Mouse (Mus musculus) brain, embryonic 14.5 days (tissue): ENCODE measurements at regions not wholly inside any gene's neighbourhood (a gene's known extent, or its start where the extent isn't known, plus 50 kb on each side); places are given as distances from the start of the nearest gene placed in this dataset.

Experiments used
- DNase-seq: peaks from one replicate; pipeline ENCODE4 v3.0.0-alpha.2; 2011; ENCODE audit warnings: low read depth
- CTCF ChIP-seq: fragments of 200-500 bp; IDR thresholded peaks from 2 replicates; pipeline ENCODE4 v1.5.1; 2012; ENCODE audit warnings: inconsistent platforms, mild to moderate bottlenecking, moderate library complexity, borderline replicate concordance; ENCODE audit not compliant: insufficient read depth, insufficient read length; ENCODE audit errors: extremely low read depth
- POLR2A ChIP-seq: fragments of 200-500 bp; IDR thresholded peaks from 2 replicates; pipeline ENCODE4 v1.6.1; 2012; ENCODE audit warnings: mild to moderate bottlenecking, inconsistent platforms, borderline replicate concordance; ENCODE audit not compliant: poor library complexity, insufficient read depth, insufficient read length, severe bottlenecking; ENCODE audit errors: extremely low read depth

GRCm38 (mm10) chr9:32029786-32030185, 86.2 kb upstream of the Arhgap32 start:
- TF ChIP-seq POLR2A (no peak), CTCF (no peak)
- DNase-seq, result peak; percentile 20

GRCm38 (mm10) chr9:32030203-32030602, 85.7 kb upstream of the Arhgap32 start:
- no peak for TF ChIP-seq CTCF
- DNase-seq, result no peak

- peak; percentile 94 for DNase-seq
- TF ChIP-seq POLR2A (peak; percentile 95), CTCF (no peak)
These were observed 83.9 kb upstream of the Arhgap32 start for GRCm38 (mm10) chr9:32031950-32032453.

GRCm38 (mm10) chr9:32032521-32033185, 83.3 kb upstream of the Arhgap32 start:
- TF ChIP-seq CTCF (no peak), POLR2A (no peak)

GRCm38 (mm10) chr9:32033937-32034336, 82.0 kb upstream of the Arhgap32 start:
- TF ChIP-seq POLR2A (no peak), CTCF (no peak)
- DNase-seq, result peak; percentile 20

More at GRCm38 (mm10) chr9:32032521-32033185, 83.3 kb upstream of the Arhgap32 start:
- peak; percentile 62 for DNase-seq

GRCm38 (mm10) chr9:32039999-32040398, 75.9 kb upstream of the Arhgap32 start:
- no peak for TF ChIP-seq CTCF
- no peak for TF ChIP-seq POLR2A
- DNase-seq, result no peak

GRCm38 (mm10) chr9:32043344-32043743, 72.6 kb upstream of the Arhgap32 start:
- DNase-seq, result no peak
- TF ChIP-seq POLR2A, result no peak
- TF ChIP-seq CTCF, result no peak

GRCm38 (mm10) chr9:32046791-32047190, 69.1 kb upstream of the Arhgap32 start:
- DNase-seq, result no peak
- TF ChIP-seq CTCF, result no peak
- no peak for TF ChIP-seq POLR2A

- DNase-seq, result no peak
- TF ChIP-seq CTCF, result no peak
- TF ChIP-seq POLR2A, result no peak
These were observed 67.0 kb upstream of the Arhgap32 start for GRCm38 (mm10) chr9:32048941-32049340.

GRCm38 (mm10) chr9:32049546-32049945, 66.4 kb upstream of the Arhgap32 start:
- TF ChIP-seq CTCF (no peak), POLR2A (no peak)
- DNase-seq, result no peak

GRCm38 (mm10) chr9:32053886-32054615, 61.9 kb upstream of the Arhgap32 start:
- TF ChIP-seq POLR2A (no peak), CTCF (no peak)
- peak; percentile 56 for DNase-seq
